In the genomic region with DNA sequence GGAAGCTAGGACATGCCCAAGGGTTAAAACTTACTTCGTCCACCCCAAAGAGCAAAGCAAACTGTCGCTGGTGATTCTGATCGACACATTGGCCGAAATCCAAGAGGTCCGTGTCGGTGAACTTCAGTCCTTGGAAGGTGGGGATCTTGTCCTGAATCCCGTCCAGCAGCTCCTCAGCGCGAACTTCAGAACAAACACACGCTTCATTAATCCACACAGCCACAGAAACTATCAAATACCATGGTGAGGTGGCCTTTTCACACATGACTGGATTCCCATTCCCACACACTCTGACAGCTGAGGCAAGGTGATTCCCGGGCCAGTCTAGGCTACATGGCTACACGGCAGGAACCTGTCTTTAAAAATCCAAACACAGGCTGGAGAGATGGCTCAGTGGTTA, we compare ENCODE assay signal across 20 mouse cellular contexts. TPM values are rescaled to one million over a fixed set of nuclear protein-coding genes. Genes with fewer than 3 reads are reported as not detected.
DNase-seq lines count a peak whose midpoint lies in the region; ATAC-seq lines count a peak whose summit lies in the region.
"Had no signal": no experiment of that assay in that cellular context is flagged by ENCODE, and none has a peak within 500 bp of the region (broad histone marks: within the 10 kb centered on the region; RNA-seq: fewer than 3 reads in every experiment).

No protein-coding gene starts in this region.

- H3K36me3 ChIP-seq in embryonic facial prominence, embryonic 14.5 days (ENCODE audit: control insufficient read depth, insufficient read depth, low read length), result no peaks in the 10 kb centered on the region
- H3K36me3 ChIP-seq in embryonic facial prominence, embryonic 10.5 days (replicated peaks), result no peaks in the 10 kb centered on the region
- H3K36me3 ChIP-seq: heart, embryonic 12.5 days had no signal

- DNase-seq in embryonic facial prominence, embryonic 14.5 days (ENCODE audit: low spot score), result peak; percentile 11
- no peak for DNase-seq in embryonic facial prominence, embryonic 10.5 days (ENCODE audit: low spot score)
- peak; percentile 42 for DNase-seq in Muller cell, postnatal 12 days (ENCODE audit: inconsistent ontology term)
- peak; percentile 82 for DNase-seq in kidney, adult 9 months
- peak; percentile 64 for DNase-seq in kidney, postnatal 14 days
- DNase-seq in embryo, embryonic 11 days, result no peak
- DNase-seq in adrenal gland, postnatal 10 days, result no peak
- DNase-seq in heart, postnatal 14 days, result no peak
- DNase-seq: cerebellum, adult 18-20 months; cerebellum, postnatal 14 days; gastrocnemius, postnatal 10 days; heart, postnatal 10 days had no signal

- no peak; the same call in 1 of the 2 replicates for ATAC-seq in embryonic facial prominence, embryonic 14.5 days (ENCODE audit: low read depth)
- ATAC-seq: forebrain, embryonic 14.5 days; hindbrain, postnatal 0 days; intestine, embryonic 16.5 days; lung, postnatal 0 days had no signal

- no peak overlapping the region for H3K9ac ChIP-seq in embryonic facial prominence, embryonic 14.5 days (ENCODE audit: low read depth, low read length)
- H3K9ac ChIP-seq: embryonic facial prominence, embryonic 13.5 days; heart, embryonic 12.5 days had no signal

- no peaks in the 10 kb centered on the region for H3K27me3 ChIP-seq in embryonic facial prominence, embryonic 14.5 days (replicated peaks; ENCODE audit: control insufficient read depth, insufficient read depth, low read length)
- no peaks in the 10 kb centered on the region for H3K27me3 ChIP-seq in embryonic facial prominence, embryonic 10.5 days (replicated peaks; ENCODE audit: low read depth, poor library complexity, severe bottlenecking)
- H3K27me3 ChIP-seq: embryonic facial prominence, embryonic 13.5 days; heart, embryonic 12.5 days had no signal

- 84% methylated on average over 12 of the region's 12 CpGs for WGBS in embryonic facial prominence, embryonic 14.5 days
- WGBS in embryonic facial prominence, embryonic 10.5 days, result 91% methylated on average over 12 of the region's 12 CpGs

- no peaks in the 10 kb centered on the region for H3K9me3 ChIP-seq in embryonic facial prominence, embryonic 14.5 days (ENCODE audit: control insufficient read depth, low read length)
- no peaks in the 10 kb centered on the region for H3K9me3 ChIP-seq in embryonic facial prominence, embryonic 10.5 days
- H3K9me3 ChIP-seq: embryonic facial prominence, embryonic 13.5 days; heart, embryonic 12.5 days had no signal

- intact Hi-C loops in heart, postnatal 14 days (cut with DNase I), result no loop called here

- H3K27ac ChIP-seq in embryonic facial prominence, embryonic 14.5 days (replicated peaks; ENCODE audit: low read depth, low read length), result no peak overlapping the region
- H3K27ac ChIP-seq in embryonic facial prominence, embryonic 10.5 days (replicated peaks), result no peak overlapping the region
- H3K27ac ChIP-seq: embryonic facial prominence, embryonic 13.5 days; hindbrain, postnatal 0 days; macrophage; stomach, postnatal 0 days had no signal

- no peaks in the 10 kb centered on the region for H3K4me1 ChIP-seq in embryonic facial prominence, embryonic 14.5 days (ENCODE audit: control insufficient read depth, insufficient read depth, low read length)
- H3K4me1 ChIP-seq in embryonic facial prominence, embryonic 10.5 days, result no peaks in the 10 kb centered on the region
- H3K4me1 ChIP-seq: embryonic facial prominence, embryonic 13.5 days; heart, embryonic 12.5 days had no signal

- no peak overlapping the region for H3K4me3 ChIP-seq in embryonic facial prominence, embryonic 14.5 days (ENCODE audit: low read depth, low read length)
- H3K4me3 ChIP-seq in embryonic facial prominence, embryonic 10.5 days, result no peak overlapping the region
- H3K4me3 ChIP-seq: embryonic facial prominence, embryonic 13.5 days; heart, embryonic 12.5 days had no signal

- no peak overlapping the region for H3K4me2 ChIP-seq in embryonic facial prominence, embryonic 14.5 days (ENCODE audit: low read depth, low read length)
- H3K4me2 ChIP-seq: embryonic facial prominence, embryonic 13.5 days; heart, embryonic 12.5 days had no signal

RNA-seq across cellular contexts. Expression of a gene that starts 27.9 kb away (rescaled TPM):
- polyA plus RNA-seq in embryonic facial prominence, embryonic 14.5 days (2014; fragmentation: Nextera tagmentation; extraction: Ambion mirVana), result 22.6 and 25.5 TPM in 2 replicates
- 43.2 and 44.3 TPM in 2 replicates for polyA plus RNA-seq in embryonic facial prominence, embryonic 10.5 days (2016; fragmentation: Nextera tagmentation; extraction: Ambion mirVana)
- 100 to 1,000 TPM; 107 to 121 TPM for total RNA-seq in adrenal gland, postnatal 10 days (2021)
- total RNA-seq in heart, postnatal 14 days (2021), result 10 to 100 TPM; 58.3 to 64.8 TPM

RNA-seq across cellular contexts. Expression of a gene that starts 34.5 kb away (rescaled TPM):
- 14.9 and 15.4 TPM in 2 replicates for polyA plus RNA-seq in embryonic facial prominence, embryonic 14.5 days (2014; fragmentation: Nextera tagmentation; extraction: Ambion mirVana)
- 6.7 and 7.8 TPM in 2 replicates for polyA plus RNA-seq in embryonic facial prominence, embryonic 10.5 days (2016; fragmentation: Nextera tagmentation; extraction: Ambion mirVana)
- total RNA-seq in adrenal gland, postnatal 10 days (2021), result 1 to 10 TPM; 4.0 to 4.2 TPM
- total RNA-seq in heart, postnatal 14 days (2021), result 1 to 10 TPM; 1.7 to 1.8 TPM

Comparison
In these comparisons a context has a peak if more than half of its experiments do, and no peak if none do; other contexts are left out.
1. DNase-seq: peak in embryonic facial prominence, embryonic 14.5 days (single experiment), Muller cell, postnatal 12 days (single experiment), kidney, adult 9 months (single experiment) and kidney, postnatal 14 days (single experiment); none in embryonic facial prominence, embryonic 10.5 days (single experiment), embryo, embryonic 11 days (single experiment), adrenal gland, postnatal 10 days (single experiment) and heart, postnatal 14 days (0 of 2).